In the genomic region with DNA sequence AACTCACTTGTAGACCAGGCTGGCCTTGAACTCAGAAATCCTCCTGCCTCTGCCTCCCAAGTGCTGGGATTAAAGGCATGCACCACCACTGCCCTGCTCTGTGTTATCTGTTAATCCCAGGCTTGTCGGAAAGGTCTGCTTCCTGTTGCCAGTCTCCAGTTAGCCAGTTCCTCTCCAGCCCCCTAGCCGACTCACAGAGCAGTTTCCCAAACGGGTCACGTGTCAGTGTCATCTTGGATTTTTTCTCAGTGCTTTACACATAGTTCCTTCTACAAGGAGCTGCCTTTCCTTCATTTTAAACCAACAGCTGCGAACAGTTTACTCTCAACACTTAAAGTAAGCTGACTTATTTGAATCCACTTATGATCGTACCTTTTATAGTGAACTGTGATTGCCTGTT, we compare ENCODE assay signal across 12 mouse cellular contexts. TPM values are rescaled to one million over a fixed set of nuclear protein-coding genes. Genes with fewer than 3 reads are reported as not detected.
DNase-seq lines count a peak whose midpoint lies in the region; ATAC-seq and TF ChIP-seq lines count a peak whose summit lies in the region.
"Had no signal": no experiment of that assay in that cellular context is flagged by ENCODE, and none has a peak within 500 bp of the region (broad histone marks: within the 10 kb centered on the region; RNA-seq: fewer than 3 reads in every experiment).

No protein-coding gene starts in this region.

- H3K27ac ChIP-seq in limb, embryonic 13.5 days: no peak overlapping the region
- no peak overlapping the region for H3K27ac ChIP-seq in limb, embryonic 10.5 days
- H3K27ac ChIP-seq in embryonic fibroblast, embryonic 13.5 days (ENCODE audit: insufficient read depth, low read length): no peak overlapping the region

- intact Hi-C loops in left cerebral cortex, postnatal 10 days (cut with DNase I): no loop called here

- WGBS in limb, embryonic 13.5 days: 85% methylated on average over 6 of the region's 6 CpGs
- 83% methylated on average over 6 of the region's 6 CpGs for WGBS in limb, embryonic 10.5 days

- peak overlapping the region; percentile 98 for H3K4me2 ChIP-seq in limb, embryonic 13.5 days (replicated peaks)

- no peak for ATAC-seq in cerebellum, adult (ENCODE audit: insufficient number of reproducible peaks, low FRiP score, low TSS enrichment)
- ATAC-seq in limb, embryonic 13.5 days (ENCODE audit: low FRiP score, low read depth): no peak

- H3K9ac ChIP-seq in limb, embryonic 13.5 days: no peak overlapping the region
- H3K9ac ChIP-seq: limb, embryonic 15.5 days had no signal

- DNase-seq in cerebellum, adult 11-12 months: peak; percentile 29
- no peak for DNase-seq in limb, embryonic 10.5 days (ENCODE audit: low spot score)
- DNase-seq in lung, postnatal 36 days: peak; percentile 64
- no peak for DNase-seq in thymus, adult 18-20 months
- DNase-seq in left cerebral cortex, postnatal 10 days (ENCODE audit: extremely low spot score in 1 of 2, low spot score in 2 of 2): no peak
- DNase-seq: cerebellum, adult 11 months; kidney, postnatal 10 days had no signal

- H3K27me3 ChIP-seq in limb, embryonic 13.5 days: no peaks in the 10 kb centered on the region
- no peaks in the 10 kb centered on the region for H3K27me3 ChIP-seq in limb, embryonic 10.5 days (ENCODE audit: low read depth, poor library complexity, severe bottlenecking)
- H3K27me3 ChIP-seq: limb, embryonic 15.5 days had no signal

- no peak overlapping the region for H3K4me3 ChIP-seq in limb, embryonic 13.5 days
- H3K4me3 ChIP-seq in limb, embryonic 10.5 days: no peak overlapping the region
- peak overlapping the region; percentile 11; the same call in 1 of the 2 replicates for H3K4me3 ChIP-seq in embryonic fibroblast, embryonic 13.5 days (ENCODE audit: insufficient read depth, low read length)

- no peak for TF ChIP-seq POLR2A in embryonic fibroblast, embryonic 13.5 days (IDR thresholded peaks at IDR 0.05; ENCODE audit: low read depth, low read length)

- no peak for TF ChIP-seq CTCF in embryonic fibroblast, embryonic 13.5 days (IDR thresholded peaks at IDR 0.05; ENCODE audit: borderline replicate concordance, insufficient read depth, low read length)

- H3K4me1 ChIP-seq in limb, embryonic 13.5 days: peaks cover 53% of the 10 kb centered on the region
- peaks cover 48% of the 10 kb centered on the region for H3K4me1 ChIP-seq in limb, embryonic 10.5 days
- peaks cover 10% of the 10 kb centered on the region for H3K4me1 ChIP-seq in embryonic fibroblast, embryonic 13.5 days (ENCODE audit: control insufficient read depth, insufficient read depth, low read length)

- H3K9me3 ChIP-seq in limb, embryonic 13.5 days: no peaks in the 10 kb centered on the region
- no peaks in the 10 kb centered on the region for H3K9me3 ChIP-seq in limb, embryonic 10.5 days (replicated peaks)
- H3K9me3 ChIP-seq: limb, embryonic 15.5 days had no signal

- H3K36me3 ChIP-seq in limb, embryonic 13.5 days: peaks cover 9% of the 10 kb centered on the region
- H3K36me3 ChIP-seq in limb, embryonic 10.5 days: peaks cover 13% of the 10 kb centered on the region

RNA-seq across cellular contexts. Expression of a gene that starts 2.2 kb away (rescaled TPM):
- 132 and 133 TPM in 2 replicates for polyA plus RNA-seq in limb, embryonic 13.5 days (2015; fragmentation: Nextera tagmentation; extraction: Ambion mirVana)
- 140 and 145 TPM in 2 replicates for polyA plus RNA-seq in limb, embryonic 10.5 days (2016; fragmentation: Nextera tagmentation; extraction: Ambion mirVana)
- polyA plus RNA-seq in embryonic fibroblast, embryonic 13.5 days (2011; ENCODE audit: insufficient read length, low read depth, missing spikeins): 205 and 233 TPM in 2 replicates
- total RNA-seq in left cerebral cortex, postnatal 10 days (2021): 100 to 1,000 TPM; 266 to 271 TPM

RNA-seq across cellular contexts. Expression of a gene that starts 5.3 kb away (rescaled TPM):
- 14.2 and 15.6 TPM in 2 replicates for polyA plus RNA-seq in limb, embryonic 13.5 days (2015; fragmentation: Nextera tagmentation; extraction: Ambion mirVana)
- 4.2 and 5.3 TPM in 2 replicates for polyA plus RNA-seq in limb, embryonic 10.5 days (2016; fragmentation: Nextera tagmentation; extraction: Ambion mirVana)
- polyA plus RNA-seq in embryonic fibroblast, embryonic 13.5 days (2011; ENCODE audit: insufficient read length, low read depth, missing spikeins): 8.2 and 10.0 TPM in 2 replicates
- total RNA-seq in left cerebral cortex, postnatal 10 days (2021): 10 to 100 TPM; 26.6 to 27.7 TPM

RNA-seq across cellular contexts. Expression of a gene that starts 18.5 kb away (rescaled TPM):
- 0.15 and 0.38 TPM in 2 replicates for polyA plus RNA-seq in limb, embryonic 13.5 days (2015; fragmentation: Nextera tagmentation; extraction: Ambion mirVana)
- polyA plus RNA-seq in limb, embryonic 10.5 days (2016; fragmentation: Nextera tagmentation; extraction: Ambion mirVana): 0.18 and 0.40 TPM in 2 replicates
- not detected in 2 replicates for polyA plus RNA-seq in embryonic fibroblast, embryonic 13.5 days (2011; ENCODE audit: insufficient read length, low read depth, missing spikeins)
- 1 to 10 TPM in 1 of 2 experiments, under 1 TPM in 1; 0.99 to 1.4 TPM for total RNA-seq in left cerebral cortex, postnatal 10 days (2021)

RNA-seq across cellular contexts. Expression of a gene that starts 28.2 kb away (rescaled TPM):
- polyA plus RNA-seq in limb, embryonic 13.5 days (2015; fragmentation: Nextera tagmentation; extraction: Ambion mirVana): 1.5 and 1.7 TPM in 2 replicates
- 0.18 and 0.51 TPM in 2 replicates for polyA plus RNA-seq in limb, embryonic 10.5 days (2016; fragmentation: Nextera tagmentation; extraction: Ambion mirVana)
- polyA plus RNA-seq in embryonic fibroblast, embryonic 13.5 days (2011; ENCODE audit: insufficient read length, low read depth, missing spikeins): 2.2 and 2.4 TPM in 2 replicates
- total RNA-seq in left cerebral cortex, postnatal 10 days (2021): 1 to 10 TPM; 1.2 to 1.8 TPM

RNA-seq across cellular contexts. Expression of a gene that starts 32.5 kb away (rescaled TPM):
- polyA plus RNA-seq in limb, embryonic 13.5 days (2015; fragmentation: Nextera tagmentation; extraction: Ambion mirVana): 0.55 and 0.65 TPM in 2 replicates
- polyA plus RNA-seq in limb, embryonic 10.5 days (2016; fragmentation: Nextera tagmentation; extraction: Ambion mirVana): 0.31 and 0.66 TPM in 2 replicates
- polyA plus RNA-seq in embryonic fibroblast, embryonic 13.5 days (2011; ENCODE audit: insufficient read length, low read depth, missing spikeins): not detected in 2 replicates
- total RNA-seq in left cerebral cortex, postnatal 10 days (2021): under 1 TPM in 1 of 2 experiments, not detected in 1; 0.55 TPM
- polyA plus RNA-seq: neural tube, embryonic 14.5 days had no signal

Comparison
In these comparisons a context has a peak if more than half of its experiments do, and no peak if none do; other contexts are left out.
1. DNase-seq: peak in cerebellum, adult 11-12 months (single experiment) and lung, postnatal 36 days (single experiment); none in limb, embryonic 10.5 days (single experiment), thymus, adult 18-20 months (0 of 2) and left cerebral cortex, postnatal 10 days (0 of 2).